Mouse (Mus musculus): ENCODE measurements around the gene Kcnj6.

GRCm38 (mm10) chr16:94758606-94759005 lies 238.9 kb downstream of the Kcnj6 start:
- TF ChIP-seq CTCF (IDR thresholded peaks at IDR 0.05; ENCODE audit: control insufficient read depth, insufficient read depth, low read length): no peak
- TF ChIP-seq POLR2A (IDR thresholded peaks at IDR 0.05; ENCODE audit: borderline replicate concordance, control insufficient read depth, low read depth, low read length): no peak
